Mouse (Mus musculus): ENCODE data around the gene Kpna1. TPM values are rescaled to one million over a fixed set of nuclear protein-coding genes. Genes with fewer than 3 reads are reported as not detected.

The Kpna1 gene
- total and polyA plus RNA-seq, 3 experiments: 22.1 to 63.9 (median 57.9) TPM

DNA sequence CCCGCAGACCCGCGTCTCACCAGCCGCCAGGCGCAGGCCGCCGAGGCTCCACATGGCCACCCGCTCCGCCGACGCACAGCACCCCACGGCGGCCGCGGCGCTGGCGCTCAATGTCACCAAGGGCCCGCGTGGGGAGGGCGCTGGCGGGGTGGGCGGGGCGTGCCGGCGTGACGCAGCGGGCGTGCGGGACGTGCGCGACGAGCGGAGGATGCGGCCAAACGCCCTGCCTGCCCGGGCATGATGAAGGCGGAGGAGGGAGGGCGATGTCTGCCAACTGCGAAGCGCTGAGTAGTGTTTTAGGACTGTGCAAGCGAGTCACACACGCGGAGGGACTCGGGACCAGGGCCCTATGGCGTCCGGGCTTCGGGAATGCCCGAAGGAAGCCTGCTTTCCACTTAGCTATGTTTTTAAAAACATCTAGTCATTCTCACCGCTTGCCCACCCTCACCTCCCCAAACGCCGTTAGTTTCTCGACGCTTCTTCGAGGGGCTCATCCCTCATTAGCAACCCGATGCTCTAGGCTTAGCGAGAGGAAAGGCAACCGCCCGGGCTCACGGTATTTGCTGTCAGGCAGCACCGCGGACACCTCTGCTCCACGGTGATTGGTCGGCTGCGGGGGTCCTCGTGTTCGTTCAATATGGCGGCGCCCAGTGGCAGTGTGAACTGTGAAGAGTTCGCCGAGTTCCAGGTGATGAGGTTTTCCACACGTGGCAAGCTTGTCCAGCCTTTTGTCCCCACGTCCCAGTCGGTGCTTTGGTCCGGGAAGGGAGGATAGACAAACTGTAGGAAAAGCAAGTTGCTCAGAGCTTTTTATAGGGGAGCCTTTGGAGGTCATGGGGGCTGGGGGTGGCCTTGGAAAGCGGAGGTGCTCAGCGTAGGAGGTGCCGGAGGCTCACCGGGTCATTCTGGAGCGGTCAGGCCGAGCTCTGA is 93.2 kb downstream of the Kpna1 start, which contains the start of the genes Fam162a and Ccdc58:
Gene Fam162a, minus strand, starts transcription at position 145 of the 930 bp plus-strand sequence.
Gene Ccdc58, plus strand, starts transcription at position 236 of the 930 bp plus-strand sequence.
- H3K9me3 ChIP-seq (replicated peaks; ENCODE audit: low read length): no peaks in the 10 kb centered on the region
- H3K36me3 ChIP-seq (replicated peaks in 1 of 2; ENCODE audit: control insufficient read depth in 1 of 2, insufficient read depth in 1 of 2, low read length in 1 of 2): peaks cover 6 to 52% of the 10 kb centered on the region in 2 experiments
- peaks cover 13 to 58% of the 10 kb centered on the region in 2 experiments for H3K4me1 ChIP-seq (ENCODE audit: control insufficient read depth in 1 of 2, insufficient read depth in 2 of 2)
- peak within 1 kb of the TSS; percentile 93 for H3K27ac ChIP-seq (ENCODE audit: insufficient read depth, low read depth)
- dilution Hi-C loops (cut with MboI; ENCODE audit: extremely low pct_ligation_motif_present, extremely low pct_unique_long_range_greater_than_20kb, low sequenced_read_pairs) (no loop called here), in situ Hi-C loops (cut with MboI; ENCODE audit: low pct_ligation_motif_present, low pct_unique_long_range_greater_than_20kb, low sequenced_read_pairs) (no loop called here)
- peaks cover 46% of the 10 kb centered on the region for H3K79me2 ChIP-seq (replicated peaks; ENCODE audit: control insufficient read depth, extremely low read depth, insufficient read depth, poor library complexity, severe bottlenecking)
- peak; percentile 93 for DNase-seq (ENCODE audit: extremely low read depth)
- peak within 1 kb of the TSS; percentile 84 to 98 (median 86) for H3K4me3 ChIP-seq (replicated peaks in 1 of 3; ENCODE audit: low read depth in 2 of 3, low read length in 2 of 3, poor library complexity in 1 of 3)
- peak within 1 kb of the TSS; percentile 97 for H3K9ac ChIP-seq (ENCODE audit: insufficient read depth, low read depth)
- TF ChIP-seq MAFK (IDR thresholded peaks at IDR 0.05; ENCODE audit: insufficient replicate concordance, low read length): no peak
- peak; percentile 92 for TF ChIP-seq TCF12 (IDR thresholded peaks at IDR 0.05; ENCODE audit: low read depth, low read length)
- peak; percentile 8 for TF ChIP-seq IRF4 (IDR thresholded peaks at IDR 0.05; ENCODE audit: low read depth, low read length)
- no peak for TF ChIP-seq ETS1 (conservative IDR thresholded peaks at IDR 0.05; ENCODE audit: low read depth, low read length)
- peak; percentile 64 for TF ChIP-seq SIN3A (IDR thresholded peaks at IDR 0.05; ENCODE audit: low read length)
- TF ChIP-seq POLR2AphosphoS2 (IDR thresholded peaks at IDR 0.05; ENCODE audit: low read depth, low read length): peak; percentile 95; the same call in 1 of the 2 replicates
- TF ChIP-seq ZC3H11A (IDR thresholded peaks at IDR 0.05; ENCODE audit: low read depth, low read length): no peak
- TF ChIP-seq GABPA (IDR thresholded peaks at IDR 0.05; ENCODE audit: insufficient replicate concordance, low read depth, low read length): no peak
- no peak for TF ChIP-seq JUND (conservative IDR thresholded peaks at IDR 0.05; ENCODE audit: low read depth, low read length)
- TF ChIP-seq NRF1 (IDR thresholded peaks at IDR 0.05; ENCODE audit: low read depth, low read length): peak; percentile 55
- TF ChIP-seq SMC3 (IDR thresholded peaks at IDR 0.05; ENCODE audit: low read depth, low read length): no peak
- peak; percentile 84 for TF ChIP-seq HCFC1 (IDR thresholded peaks at IDR 0.05; ENCODE audit: low read depth, low read length)
- TF ChIP-seq MYC (IDR thresholded peaks at IDR 0.05; ENCODE audit: low read depth, low read length): peak; percentile 73
- no peak for TF ChIP-seq ZKSCAN1 (IDR thresholded peaks at IDR 0.05; ENCODE audit: borderline replicate concordance, low read depth, low read length)
- peak; percentile 78 for TF ChIP-seq BHLHE40 (IDR thresholded peaks at IDR 0.05; ENCODE audit: low read depth, low read length)
- no peak; the same call in 1 of the 2 replicates for TF ChIP-seq CHD1 (IDR thresholded peaks at IDR 0.05; ENCODE audit: low read depth, low read length)
- no peak for TF ChIP-seq CHD2 (IDR thresholded peaks at IDR 0.05; ENCODE audit: low read length)
- TF ChIP-seq USF1 (IDR thresholded peaks at IDR 0.05; ENCODE audit: low read depth, low read length): no peak; the same call in 1 of the 2 replicates
- TF ChIP-seq JUN (IDR thresholded peaks at IDR 0.05; ENCODE audit: insufficient read depth, low read depth, low read length): no peak
- peak; percentile 95 for TF ChIP-seq MXI1 (IDR thresholded peaks at IDR 0.05; ENCODE audit: low read depth, low read length)
- TF ChIP-seq E2F4 (IDR thresholded peaks at IDR 0.05; ENCODE audit: insufficient replicate concordance, low read depth, low read length): no peak
- TF ChIP-seq EP300 (IDR thresholded peaks at IDR 0.05; ENCODE audit: low read length): no peak
- peak; percentile 42; the same call in 1 of the 2 replicates for TF ChIP-seq KAT2A (IDR thresholded peaks at IDR 0.05; ENCODE audit: insufficient replicate concordance, low read length)
- TF ChIP-seq RCOR1 (conservative IDR thresholded peaks at IDR 0.05; ENCODE audit: low read depth, low read length): no peak; the same call in 1 of the 2 replicates
- no peak for TF ChIP-seq ELF1 (IDR thresholded peaks at IDR 0.05; ENCODE audit: low read depth, low read length)
- no peak for TF ChIP-seq CTCF (conservative IDR thresholded peaks at IDR 0.05 in 1 of 2, IDR thresholded peaks at IDR 0.05 in 1 of 2; ENCODE audit: low read depth in 2 of 2, low read length in 2 of 2)
- TF ChIP-seq USF2 (conservative IDR thresholded peaks at IDR 0.05; ENCODE audit: low read depth, low read length): no peak; the same call in 1 of the 2 replicates
- no peak for TF ChIP-seq RAD21 (IDR thresholded peaks at IDR 0.05; ENCODE audit: low read depth, low read length)
- no peak; the same call in none of the 2 replicates for TF ChIP-seq MEF2A (IDR thresholded peaks at IDR 0.05; ENCODE audit: borderline replicate concordance, low read depth, low read length)
- TF ChIP-seq ZMIZ1 (IDR thresholded peaks at IDR 0.05; ENCODE audit: low read depth, low read length): peak; percentile 86
- peak; percentile 91 for TF ChIP-seq TBP (conservative IDR thresholded peaks at IDR 0.05; ENCODE audit: low read depth, low read length)
- 0 out of 2 replicates have a peak, but pooled peaks have one; percentile 32 for TF ChIP-seq MAZ (IDR thresholded peaks at IDR 0.05; ENCODE audit: low read depth, low read length)
- no peak for TF ChIP-seq ZNF384 (IDR thresholded peaks at IDR 0.05; ENCODE audit: low read depth, low read length)
- TF ChIP-seq PAX5 (IDR thresholded peaks at IDR 0.05; ENCODE audit: low read length): no peak
- TF ChIP-seq MAX (IDR thresholded peaks at IDR 0.05; ENCODE audit: low read length): peak; percentile 98
- TF ChIP-seq UBTF (IDR thresholded peaks at IDR 0.05; ENCODE audit: low read depth, low read length): peak; percentile 64; the same call in 1 of the 2 replicates
- peak; percentile 91 for TF ChIP-seq NELFE (IDR thresholded peaks at IDR 0.05; ENCODE audit: low read depth, low read length)
- TF ChIP-seq POLR2A (IDR thresholded peaks at IDR 0.05; ENCODE audit: low read depth, low read length): peak; percentile 97
- H3K27me3 ChIP-seq (replicated peaks): no peaks in the 10 kb centered on the region
- peak within 1 kb of the TSS; percentile 94 for H3K4me2 ChIP-seq (ENCODE audit: insufficient read depth, low read depth, poor library complexity, severe bottlenecking)

Measured in CH12.LX (cell line).